Mouse (Mus musculus): ENCODE results near the gene Nr2c2. TPM values are rescaled to one million over a fixed set of nuclear protein-coding genes. Genes with fewer than 3 reads are reported as not detected.
A peak's percentile ranks its signal among the peaks of the same experiment; 100 is the strongest.
"Not testable (repeated sequence)": the region's sequence is repeated elsewhere in the genome, so short reads cannot be mapped to it uniquely, and the experiment has no call there.

Nr2c2 gene
- total RNA-seq, 2 experiments from 2014 or later: 98.6 to 107 TPM

DNA sequence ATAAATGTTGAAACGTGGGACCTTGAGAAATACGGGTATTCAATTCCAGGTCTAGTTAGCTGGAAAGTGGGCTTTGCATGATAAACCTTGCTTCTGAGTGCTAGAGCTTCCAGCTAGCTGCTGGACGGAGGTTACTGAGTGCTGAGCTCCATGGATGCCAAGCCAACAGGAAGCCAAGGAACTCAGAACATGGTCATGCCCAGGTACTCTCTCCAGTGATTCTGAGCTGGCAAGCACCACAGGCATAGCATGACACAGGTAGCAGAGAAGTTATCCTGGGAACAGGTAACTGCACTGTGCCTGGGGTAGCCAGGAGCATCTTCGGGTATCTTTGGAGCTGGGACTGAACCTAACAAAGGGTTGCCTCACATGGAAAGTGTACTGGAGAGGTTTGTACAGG lies 8.4 kb upstream of the Nr2c2 start:
- intact Hi-C loops (cut with DNase I): no loop called here
- H3K27ac ChIP-seq: no peak overlapping the region

DNA sequence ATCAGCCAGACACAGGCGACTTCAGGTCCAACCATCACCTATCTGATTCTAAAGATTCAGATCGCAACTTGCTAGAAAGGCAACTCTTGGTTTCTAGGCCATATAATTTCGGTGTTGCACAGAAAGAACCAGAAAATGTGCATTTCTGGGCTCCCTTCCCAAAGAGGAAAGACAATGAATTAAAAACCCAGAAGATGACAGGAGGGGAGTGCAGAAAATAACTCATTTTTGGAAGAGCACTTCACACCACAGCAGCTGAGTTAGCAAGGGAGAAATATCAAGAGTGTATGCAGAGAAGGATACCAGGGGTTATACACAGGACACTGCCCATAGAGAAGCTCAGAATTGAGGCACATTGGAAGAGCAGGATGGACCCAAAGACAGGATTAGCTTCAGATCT lies 6.3 kb upstream of the Nr2c2 start:
- no peak for TF ChIP-seq CTCF (IDR thresholded peaks at IDR 0.05)
- Histone ChIP-seq H3K27ac (peak overlapping the region; percentile 69), H3K4me3 (no peak overlapping the region)
- intact Hi-C loops (cut with DNase I): no loop called here
- no peak for DNase-seq (ENCODE audit: extremely low spot score in 1 of 2, low spot score in 2 of 2)

More for the DNA sequence above, 8.4 kb upstream of the Nr2c2 start:
- H3K4me3 ChIP-seq: no peak overlapping the region
- no peak for TF ChIP-seq CTCF (IDR thresholded peaks at IDR 0.05)
- DNase-seq (ENCODE audit: extremely low spot score in 1 of 2, low spot score in 2 of 2): no peak

DNA sequence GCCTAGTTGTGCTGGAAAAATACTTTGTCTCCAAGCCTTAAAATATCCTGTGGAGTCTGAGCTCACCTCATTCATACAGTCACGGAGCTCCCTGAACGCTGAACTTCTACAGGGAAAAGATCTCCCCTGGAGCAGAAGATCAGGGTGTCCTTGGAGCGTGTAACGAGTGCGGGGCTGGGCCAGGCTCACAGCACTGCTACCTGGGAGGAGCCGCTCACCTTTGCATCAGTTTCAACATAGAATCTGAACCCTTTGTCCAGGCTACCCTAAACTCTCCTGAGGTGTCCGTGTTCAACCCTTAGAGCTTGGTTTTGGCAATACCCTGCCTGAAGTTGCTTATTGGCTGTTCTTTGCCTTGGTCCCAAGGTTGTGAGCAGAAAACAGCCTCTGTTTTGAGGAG lies 2.0 kb upstream of the Nr2c2 start:
- DNase-seq (ENCODE audit: extremely low spot score in 1 of 2, low spot score in 2 of 2); H3K27ac ChIP-seq; intact Hi-C loops (cut with DNase I); H3K4me3 ChIP-seq: not testable (repeated sequence)

DNA sequence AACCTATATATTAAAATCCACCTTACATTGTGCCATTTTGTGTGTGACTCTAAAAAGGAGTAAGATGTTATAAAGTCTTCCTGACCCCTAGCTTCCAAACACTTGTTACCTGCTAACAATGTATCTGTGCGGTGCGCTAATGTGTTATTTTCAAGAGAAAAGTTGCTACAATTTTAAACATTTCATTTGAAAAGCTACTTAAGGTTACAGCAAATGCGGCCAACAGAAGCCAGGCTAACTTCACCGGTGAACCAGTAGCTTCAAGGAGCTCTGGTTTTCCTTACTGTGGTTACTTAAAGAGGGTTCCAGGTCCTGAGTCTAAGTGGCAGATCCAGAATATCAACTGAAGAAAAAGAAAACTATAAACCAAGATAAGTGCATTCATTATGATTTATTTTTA lies 1.2 kb upstream of the Nr2c2 start:
- Histone ChIP-seq H3K4me3 (peak overlapping the region; percentile 96; the same call in 1 of the 2 replicates), H3K27ac (no peak overlapping the region)
- TF ChIP-seq CTCF (IDR thresholded peaks at IDR 0.05): no peak
- DNase-seq (ENCODE audit: extremely low spot score in 1 of 2, low spot score in 2 of 2): no peak
- intact Hi-C loops (cut with DNase I): loop anchor here (5.0 kb wide), 1 partner anchor 47 kb away; no protein-coding TSS in a partner anchor

DNA sequence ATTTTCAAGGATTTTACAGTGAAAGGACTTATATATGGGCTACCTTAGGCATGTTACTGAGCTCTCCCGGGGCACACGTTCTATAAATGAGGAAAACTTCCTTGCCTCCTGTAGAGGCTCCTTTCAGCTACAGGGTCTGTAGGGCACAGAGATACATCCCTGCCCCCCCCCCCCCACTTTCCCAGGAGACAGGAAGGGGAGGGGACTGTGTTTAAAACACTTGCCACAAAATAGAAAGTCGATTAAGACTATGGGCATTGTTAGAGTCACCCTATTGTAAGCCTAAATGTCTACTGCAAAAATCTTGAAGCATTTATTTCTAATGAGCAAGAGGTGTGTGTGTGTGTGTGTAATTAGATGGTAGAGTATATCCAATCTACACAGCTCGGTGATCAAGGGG lies 693 bp upstream of the Nr2c2 start:
- peak overlapping the region; percentile 96 for H3K4me3 ChIP-seq
- no peak for TF ChIP-seq CTCF (IDR thresholded peaks at IDR 0.05)
- intact Hi-C loops (cut with DNase I): loop anchor here (5.0 kb wide), 1 partner anchor 47 kb away; no protein-coding TSS in a partner anchor
- peak overlapping the region; percentile 84 for H3K27ac ChIP-seq
- no peak for DNase-seq (ENCODE audit: extremely low spot score in 1 of 2, low spot score in 2 of 2)

DNA sequence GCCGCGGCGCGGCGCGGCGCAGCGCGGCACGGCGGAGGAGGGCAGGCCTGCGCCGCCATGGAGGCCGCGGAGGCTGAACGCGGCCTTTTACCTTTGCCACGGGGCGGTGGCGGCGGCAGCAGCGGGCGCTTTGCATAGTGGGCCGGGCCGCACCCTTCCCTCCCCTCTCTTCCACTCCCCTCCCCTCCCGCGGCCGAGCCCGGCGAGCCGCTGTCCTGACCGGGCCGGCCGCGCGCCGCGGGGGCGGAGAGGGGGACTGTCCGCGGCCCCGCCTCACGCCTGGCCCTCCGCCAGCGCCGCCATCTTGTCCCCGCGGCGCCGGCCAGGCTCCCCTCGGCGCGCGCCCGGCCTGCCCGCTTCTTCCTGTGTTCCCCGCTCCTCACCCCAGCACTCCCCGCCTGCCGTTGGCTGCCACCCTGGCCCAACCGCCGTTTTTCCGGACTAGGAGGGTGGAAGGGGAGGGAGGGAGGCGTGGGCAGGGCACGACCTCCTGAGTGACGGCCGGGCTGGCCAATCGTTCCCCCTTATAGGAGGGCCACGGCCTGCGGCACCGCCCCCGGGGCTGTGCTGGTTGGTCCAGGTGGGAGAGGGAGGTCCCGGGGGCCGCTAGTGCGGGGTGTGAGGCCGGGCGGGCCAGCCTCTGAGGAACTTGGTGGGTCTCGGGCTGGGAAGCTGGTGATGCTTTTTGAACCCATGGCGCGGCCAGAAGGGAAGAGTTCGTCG lies 738 bp downstream of the Nr2c2 start:
- peak; percentile 99 to 100 for DNase-seq (ENCODE audit: extremely low spot score in 1 of 2, low spot score in 2 of 2)
- no peak for TF ChIP-seq CTCF (IDR thresholded peaks at IDR 0.05)
- Histone ChIP-seq H3K4me3 (peak overlapping the region; percentile 96), H3K27ac (peak overlapping the region; percentile 95)
- intact Hi-C loops (cut with DNase I): loop anchor here (2.0 to 5.0 kb wide), 2 partner anchors 45 to 91 kb away; no protein-coding TSS in a partner anchor

DNA sequence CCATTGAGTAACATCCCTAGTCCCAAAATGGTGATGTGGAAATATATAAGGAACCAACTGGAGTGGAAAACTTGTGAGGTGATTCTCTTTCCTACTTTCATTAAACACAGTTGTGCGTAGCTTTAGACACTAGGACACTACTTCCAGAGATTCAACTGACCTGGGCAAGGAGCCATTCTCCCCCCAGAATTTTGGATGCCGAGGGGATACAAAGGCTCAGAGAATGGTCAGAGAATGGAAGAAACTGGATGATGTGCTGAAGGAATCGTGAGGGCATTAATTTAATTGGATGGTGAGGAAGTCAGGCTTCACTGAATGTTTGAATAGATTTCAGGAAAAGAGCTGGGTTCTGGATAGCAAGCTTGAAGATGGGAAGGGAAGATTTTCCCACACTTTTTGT lies 1.5 kb downstream of the Nr2c2 start:
- H3K4me3 ChIP-seq: peak overlapping the region; percentile 96
- intact Hi-C loops (cut with DNase I): loop anchor here (2.0 to 5.0 kb wide), 2 partner anchors 45 to 90 kb away; no protein-coding TSS in a partner anchor
- no peak for DNase-seq (ENCODE audit: extremely low spot score in 1 of 2, low spot score in 2 of 2)
- H3K27ac ChIP-seq: peak overlapping the region; percentile 95
- no peak for TF ChIP-seq CTCF (IDR thresholded peaks at IDR 0.05)

DNA sequence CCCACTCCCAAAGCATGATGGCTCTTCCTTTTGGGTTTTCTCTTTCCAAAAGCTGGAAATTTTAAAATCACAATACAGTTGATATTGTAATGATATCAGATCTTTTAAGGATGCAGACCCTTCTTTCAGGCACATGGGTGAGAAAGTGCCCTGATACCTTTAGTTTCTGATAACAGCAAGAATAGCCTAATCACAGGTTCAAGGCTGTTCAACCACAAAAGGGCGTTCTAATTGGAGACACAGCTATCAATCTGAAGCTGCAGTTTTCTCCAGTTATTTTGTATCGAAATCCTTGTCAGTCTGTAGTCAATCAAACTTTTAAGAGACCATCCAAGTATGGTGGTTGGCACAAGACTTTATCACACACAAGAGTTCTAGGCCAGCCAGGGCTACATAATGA lies 2.7 kb downstream of the Nr2c2 start:
- no peak for TF ChIP-seq CTCF (IDR thresholded peaks at IDR 0.05)
- intact Hi-C loops (cut with DNase I): loop anchor here (2.0 to 5.0 kb wide), 2 partner anchors 43 to 89 kb away; no protein-coding TSS in a partner anchor
- Histone ChIP-seq H3K4me3 (no peak overlapping the region), H3K27ac (no peak overlapping the region)
- DNase-seq (ENCODE audit: extremely low spot score in 1 of 2, low spot score in 2 of 2): no peak

DNA sequence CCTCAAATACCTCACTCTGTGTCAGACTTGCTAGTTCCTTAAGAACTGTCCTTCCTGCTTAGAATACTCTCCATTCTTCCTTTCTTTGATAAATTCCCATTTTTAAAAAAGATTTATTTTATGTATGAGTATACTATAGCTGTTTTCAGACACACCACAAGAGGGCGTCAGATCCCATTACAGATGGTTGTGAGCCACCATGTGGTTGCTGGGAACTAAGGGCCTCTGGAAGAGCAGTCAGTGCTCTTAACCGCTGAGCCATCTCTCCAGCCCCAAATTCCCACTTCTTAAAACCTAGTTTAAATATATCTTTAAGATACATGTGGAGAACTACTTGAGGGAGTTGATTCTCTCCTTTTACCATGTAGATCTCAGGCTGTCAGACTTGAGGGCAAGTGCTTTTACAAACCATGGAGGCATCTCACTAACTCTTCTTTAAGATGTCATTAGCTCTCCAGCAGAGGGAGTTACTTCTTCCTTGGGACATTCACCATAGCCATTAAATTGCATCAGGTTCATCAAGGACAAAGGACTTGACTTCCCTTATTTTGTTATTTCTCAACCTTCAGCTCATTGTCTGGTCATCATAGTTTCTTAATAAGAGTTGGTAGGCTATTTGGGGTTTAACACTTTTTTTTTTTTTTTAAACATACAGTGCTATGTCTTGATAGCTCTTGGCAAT lies 9.6 kb downstream of the Nr2c2 start:
- DNase-seq (ENCODE audit: extremely low spot score in 1 of 2, low spot score in 2 of 2): no peak
- intact Hi-C loops (cut with DNase I): loop anchor here (10.0 kb wide), 1 partner anchor 164 kb away; no protein-coding TSS in a partner anchor
- no peak overlapping the region for H3K27ac ChIP-seq

DNA sequence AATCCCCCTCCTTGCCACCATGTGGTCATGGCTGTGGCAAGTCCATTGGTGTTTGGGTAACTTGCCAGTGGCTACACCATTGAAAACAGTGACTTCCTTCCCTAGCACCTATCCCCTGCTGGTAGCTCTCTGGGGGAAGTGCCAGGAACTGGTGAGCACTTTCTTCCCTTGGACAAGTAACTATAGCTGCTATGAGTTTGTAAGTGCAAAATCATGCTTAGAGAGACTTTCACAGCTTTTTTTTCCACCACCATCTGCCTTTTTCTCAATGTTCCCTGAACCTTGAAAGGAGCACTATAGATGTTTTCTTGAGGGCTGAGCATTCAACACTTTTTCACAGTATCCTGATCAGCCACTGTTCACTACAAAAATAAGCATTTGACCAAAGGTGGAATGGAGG lies 33.4 kb downstream of the Nr2c2 start:
- intact Hi-C loops (cut with DNase I): no loop called here
- H3K27ac ChIP-seq: peak overlapping the region; percentile 13; the same call in 1 of the 2 replicates
- no peak for DNase-seq (ENCODE audit: extremely low spot score in 1 of 2, low spot score in 2 of 2)

More for the DNA sequence above, 9.6 kb downstream of the Nr2c2 start:
- H3K4me3 ChIP-seq: no peak overlapping the region
- TF ChIP-seq CTCF (IDR thresholded peaks at IDR 0.05): peak; percentile 15; the same call in 1 of the 2 replicates

DNA sequence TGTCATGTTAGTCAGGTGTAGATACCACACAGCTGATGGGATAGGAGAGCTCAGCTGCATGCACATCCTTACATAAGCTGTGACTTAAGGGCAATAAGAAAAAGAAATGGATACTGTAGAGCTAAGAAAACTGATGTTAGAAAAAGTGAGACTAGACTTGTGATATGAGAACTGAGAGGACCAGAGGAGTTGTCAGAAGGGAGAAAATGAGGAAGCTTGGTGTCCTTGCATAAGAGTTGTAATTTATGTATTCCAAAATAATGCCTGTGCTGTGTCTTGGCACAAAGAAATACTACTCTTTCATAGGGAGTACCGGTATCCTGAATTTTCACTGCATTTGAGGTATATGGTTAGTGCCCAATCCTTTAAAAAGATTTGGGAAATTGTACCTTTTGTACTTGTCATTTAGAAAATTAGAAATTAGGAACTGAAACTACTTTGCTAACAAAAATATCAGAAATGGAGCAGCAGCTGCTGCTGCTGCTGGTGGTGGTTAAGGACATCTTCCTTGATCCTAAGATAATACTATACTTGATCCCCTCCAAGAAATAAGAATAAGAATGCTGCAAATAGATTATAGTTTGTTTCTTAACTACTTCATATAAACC lies 35.8 kb downstream of the Nr2c2 start:
- TF ChIP-seq CTCF (IDR thresholded peaks at IDR 0.05): no peak
- Histone ChIP-seq H3K27ac (no peak overlapping the region), H3K4me3 (no peak overlapping the region)
- intact Hi-C loops (cut with DNase I): no loop called here
- no peak for DNase-seq (ENCODE audit: extremely low spot score in 1 of 2, low spot score in 2 of 2)

More for the DNA sequence above, 33.4 kb downstream of the Nr2c2 start:
- H3K4me3 ChIP-seq: no peak overlapping the region
- no peak; the same call in 1 of the 2 replicates for TF ChIP-seq CTCF (IDR thresholded peaks at IDR 0.05)

DNA sequence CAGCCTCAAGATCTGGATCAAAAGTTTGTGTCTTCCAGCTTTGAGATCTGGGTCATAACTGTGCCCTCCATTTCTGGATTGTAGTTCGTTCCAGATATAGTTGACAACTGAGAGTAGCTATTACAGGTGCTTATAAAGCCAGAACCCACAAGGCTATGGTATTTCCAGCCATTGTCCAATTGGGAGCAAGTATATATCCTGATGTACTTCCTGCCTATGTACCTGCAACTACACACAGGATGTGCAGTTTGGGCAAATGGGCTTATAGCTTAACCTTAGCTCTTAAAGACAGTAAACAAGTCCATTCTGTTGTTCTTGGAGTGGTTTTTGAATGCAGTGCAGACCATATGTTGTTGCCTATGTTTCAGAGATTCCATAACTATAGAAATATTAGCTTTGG lies 40.3 kb downstream of the Nr2c2 start:
- H3K4me3 ChIP-seq: no peak overlapping the region
- H3K27ac ChIP-seq: peak overlapping the region; percentile 17; the same call in 1 of the 2 replicates
- intact Hi-C loops (cut with DNase I): no loop called here
- no peak for DNase-seq (ENCODE audit: extremely low spot score in 1 of 2, low spot score in 2 of 2)
- no peak for TF ChIP-seq CTCF (IDR thresholded peaks at IDR 0.05)

Data from left cerebral cortex, adult 2 months (tissue).